Mouse (Mus musculus) limb, embryonic 15.5 days (tissue): Measurements from ENCODE around the gene Gas2l1. TPM values are rescaled to one million over a fixed set of nuclear protein-coding genes. Genes with fewer than 3 reads are reported as not detected.

ENCODE experiments used
- ATAC-seq: fragments of 200-750 bp; cut with Nextera tagmentation; 2 replicates; pipeline ENCODE4 v1.8.0; 2017; ENCODE audit warnings: low read depth, moderate TSS enrichment; ENCODE audit not compliant: insufficient number of reproducible peaks, low FRiP score, low TSS enrichment
- H3K27ac ChIP-seq: fragments of 300-500 bp; sonication (generic); 2 replicates; pipeline ENCODE4 v1.5.1; 2015; ENCODE audit warnings: moderate library complexity, mild to moderate bottlenecking, inconsistent platforms
- H3K27me3 ChIP-seq: fragments of 300-500 bp; sonication (generic); 2 replicates; pipeline ENCODE4 v1.6.1; 2015; ENCODE audit warnings: inconsistent platforms
- H3K36me3 ChIP-seq: fragments of 300-500 bp; sonication (generic); 2 replicates; pipeline ENCODE4 v1.6.1; 2015; ENCODE audit warnings: inconsistent platforms
- H3K4me1 ChIP-seq: fragments of 300-500 bp; sonication (generic); 2 replicates; pipeline ENCODE4 v1.6.1; 2015; ENCODE audit warnings: inconsistent platforms
- H3K4me2 ChIP-seq: fragments of 300-500 bp; sonication (generic); 2 replicates; pipeline ENCODE4 v1.6.1; 2015; ENCODE audit warnings: mild to moderate bottlenecking, inconsistent platforms
- H3K4me3 ChIP-seq: fragments of 300-500 bp; sonication (generic); 2 replicates; pipeline ENCODE4 v1.5.1; 2015; ENCODE audit warnings: mild to moderate bottlenecking, inconsistent platforms
- H3K9ac ChIP-seq: fragments of 300-500 bp; sonication (generic); 2 replicates; pipeline ENCODE4 v1.6.1; 2015; ENCODE audit warnings: inconsistent platforms
- H3K9me3 ChIP-seq: fragments of 300-500 bp; sonication (generic); 2 replicates; pipeline ENCODE4 v1.6.1; 2016; ENCODE audit warnings: inconsistent platforms
- WGBS: fragments of 180-500 bp; shearing (Covaris S2); methylation state at CpG from one replicate; pipeline ENCODE4 v1.1.7; 2015; 5-methylcytosine and 5-hydroxymethylcytosine counted together
- polyA plus RNA-seq: library from polyadenylated mRNA; unstranded; fragments of >200 nt; fragmentation: Nextera tagmentation; extraction: Ambion mirVana; gene quantifications from 2 replicates; pipeline ENCODE4 v1.2.1, GENCODE M21; 2015

Gas2l1 gene
- polyA plus RNA-seq, 1 experiment from 2014 or later: 32.3 TPM

GRCm38 (mm10) chr11:5055945-5056938 is 8.9 kb downstream of the Gas2l1 start:
- Histone ChIP-seq H3K27ac (0 out of 2 replicates have a peak overlapping the region, but pooled peaks have one; percentile 17), H3K4me1 (peaks cover 42% of the 10 kb centered on the region)

GRCm38 (mm10) chr11:5054874-5055273 is 10.3 kb downstream of the Gas2l1 start:
- Histone ChIP-seq H3K4me1 (peaks cover 32% of the 10 kb centered on the region), H3K4me2 (no peak overlapping the region), H3K9ac (no peak overlapping the region), H3K36me3 (no peaks in the 10 kb centered on the region), H3K4me3 (no peak overlapping the region), H3K27ac (no peak overlapping the region), H3K27me3 (peaks cover 49% of the 10 kb centered on the region), H3K9me3 (no peaks in the 10 kb centered on the region)
- no peak for ATAC-seq
- 61% methylated on average over 6 of the region's 6 CpGs for WGBS

More at GRCm38 (mm10) chr11:5055945-5056938, 8.9 kb downstream of the Gas2l1 start:
- Histone ChIP-seq H3K9ac (no peak overlapping the region), H3K4me2 (no peak overlapping the region), H3K4me3 (no peak overlapping the region), H3K27me3 (peaks cover 63% of the 10 kb centered on the region), H3K9me3 (no peaks in the 10 kb centered on the region), H3K36me3 (peaks cover 6% of the 10 kb centered on the region)
- WGBS: 39% methylated on average over 23 of the region's 23 CpGs
- no peak for ATAC-seq

- peaks cover 42% of the 10 kb centered on the region for H3K27me3 ChIP-seq
- no peak overlapping the region for H3K4me3 ChIP-seq
- 91% methylated on average over 14 of the region's 14 CpGs for WGBS
These were observed 11.0 kb downstream of the Gas2l1 start for GRCm38 (mm10) chr11:5054151-5054550.

GRCm38 (mm10) chr11:5052200-5052854 is 12.8 kb downstream of the Gas2l1 start:
- Histone ChIP-seq H3K4me1 (peaks cover 9% of the 10 kb centered on the region), H3K4me2 (no peak overlapping the region), H3K27ac (peak overlapping the region; percentile 22; the same call in 1 of the 2 replicates), H3K9me3 (no peaks in the 10 kb centered on the region), H3K27me3 (peaks cover 26% of the 10 kb centered on the region), H3K4me3 (no peak overlapping the region), H3K36me3 (no peaks in the 10 kb centered on the region), H3K9ac (no peak overlapping the region)
- WGBS: 57% methylated on average over 10 of the region's 10 CpGs
- no peak for ATAC-seq

More at GRCm38 (mm10) chr11:5054151-5054550, 11.0 kb downstream of the Gas2l1 start:
- no peak overlapping the region for H3K27ac ChIP-seq
- H3K9ac ChIP-seq: no peak overlapping the region
- H3K36me3 ChIP-seq: no peaks in the 10 kb centered on the region
- H3K4me2 ChIP-seq: no peak overlapping the region
- ATAC-seq: no peak
- peaks cover 25% of the 10 kb centered on the region for H3K4me1 ChIP-seq
- no peaks in the 10 kb centered on the region for H3K9me3 ChIP-seq

GRCm38 (mm10) chr11:5051629-5052028 is 13.5 kb downstream of the Gas2l1 start:
- H3K9ac ChIP-seq: no peak overlapping the region
- H3K9me3 ChIP-seq: no peaks in the 10 kb centered on the region
- H3K4me2 ChIP-seq: no peak overlapping the region
- H3K4me1 ChIP-seq: peaks cover 4% of the 10 kb centered on the region; the same call in 1 of the 2 replicates
- WGBS: 78% methylated on average over 10 of the region's 10 CpGs
- no peak overlapping the region for H3K27ac ChIP-seq
- H3K36me3 ChIP-seq: no peaks in the 10 kb centered on the region
- no peak for ATAC-seq
- no peak overlapping the region for H3K4me3 ChIP-seq
- H3K27me3 ChIP-seq: peaks cover 19% of the 10 kb centered on the region

GRCm38 (mm10) chr11:5046321-5046926 is 18.7 kb downstream of the Gas2l1 start:
- Histone ChIP-seq H3K9me3 (no peaks in the 10 kb centered on the region), H3K27me3 (no peaks in the 10 kb centered on the region), H3K9ac (no peak overlapping the region), H3K4me1 (peaks cover 6% of the 10 kb centered on the region), H3K4me2 (no peak overlapping the region), H3K36me3 (peaks cover 16% of the 10 kb centered on the region), H3K4me3 (no peak overlapping the region), H3K27ac (no peak overlapping the region)
- 41% methylated on average over 12 of the region's 12 CpGs for WGBS
- no peak for ATAC-seq

- peaks cover 50% of the 10 kb centered on the region for H3K36me3 ChIP-seq
- no peak overlapping the region for H3K4me3 ChIP-seq
- H3K27me3 ChIP-seq: no peaks in the 10 kb centered on the region
- H3K4me2 ChIP-seq: no peak overlapping the region
- no peaks in the 10 kb centered on the region for H3K9me3 ChIP-seq
- ATAC-seq: no peak
- H3K9ac ChIP-seq: no peak overlapping the region
- peaks cover 13% of the 10 kb centered on the region for H3K4me1 ChIP-seq
- 87% methylated on average over 8 of the region's 8 CpGs for WGBS
- H3K27ac ChIP-seq: no peak overlapping the region
These were observed 22.3 kb downstream of the Gas2l1 start for GRCm38 (mm10) chr11:5042645-5043381.

- ATAC-seq: no peak
- H3K27me3 ChIP-seq: no peaks in the 10 kb centered on the region
- no peak overlapping the region for H3K4me3 ChIP-seq
- 54% methylated on average over 18 of the region's 18 CpGs for WGBS
- H3K27ac ChIP-seq: 0 out of 2 replicates have a peak overlapping the region, but pooled peaks have one; percentile 40
- no peak overlapping the region for H3K9ac ChIP-seq
- H3K4me1 ChIP-seq: peaks cover 13% of the 10 kb centered on the region
- H3K4me2 ChIP-seq: no peak overlapping the region
- peaks cover 65% of the 10 kb centered on the region for H3K36me3 ChIP-seq
- H3K9me3 ChIP-seq: no peaks in the 10 kb centered on the region
These were observed 23.9 kb downstream of the Gas2l1 start for GRCm38 (mm10) chr11:5041144-5041780.

GRCm38 (mm10) chr11:5040585-5040984 is 24.5 kb downstream of the Gas2l1 start:
- Histone ChIP-seq H3K4me3 (no peak overlapping the region), H3K27me3 (no peaks in the 10 kb centered on the region), H3K36me3 (peaks cover 71% of the 10 kb centered on the region), H3K27ac (no peak overlapping the region), H3K9me3 (no peaks in the 10 kb centered on the region), H3K4me2 (no peak overlapping the region), H3K4me1 (peaks cover 13% of the 10 kb centered on the region), H3K9ac (no peak overlapping the region)
- ATAC-seq: no peak
- WGBS: 90% methylated on average over 5 of the region's 5 CpGs

- Histone ChIP-seq H3K27ac (no peak overlapping the region), H3K27me3 (no peaks in the 10 kb centered on the region), H3K9me3 (no peaks in the 10 kb centered on the region), H3K9ac (no peak overlapping the region), H3K4me2 (no peak overlapping the region), H3K36me3 (peaks cover 96% of the 10 kb centered on the region), H3K4me1 (peaks cover 13% of the 10 kb centered on the region), H3K4me3 (no peak overlapping the region)
- WGBS: 84% methylated on average over 8 of the region's 8 CpGs
- ATAC-seq: no peak
These were observed 27.8 kb downstream of the Gas2l1 start for GRCm38 (mm10) chr11:5037146-5037854.
